Mouse (Mus musculus): ENCODE data around the gene Ltb. TPM values are rescaled to one million over a fixed set of nuclear protein-coding genes. Genes with fewer than 3 reads are reported as not detected.
"Not testable (repeated sequence)": the region's sequence is repeated elsewhere in the genome, so short reads cannot be mapped to it uniquely, and the experiment has no call there.

The Ltb gene
- polyA plus RNA-seq, 1 experiment: 12.1 TPM

DNA sequence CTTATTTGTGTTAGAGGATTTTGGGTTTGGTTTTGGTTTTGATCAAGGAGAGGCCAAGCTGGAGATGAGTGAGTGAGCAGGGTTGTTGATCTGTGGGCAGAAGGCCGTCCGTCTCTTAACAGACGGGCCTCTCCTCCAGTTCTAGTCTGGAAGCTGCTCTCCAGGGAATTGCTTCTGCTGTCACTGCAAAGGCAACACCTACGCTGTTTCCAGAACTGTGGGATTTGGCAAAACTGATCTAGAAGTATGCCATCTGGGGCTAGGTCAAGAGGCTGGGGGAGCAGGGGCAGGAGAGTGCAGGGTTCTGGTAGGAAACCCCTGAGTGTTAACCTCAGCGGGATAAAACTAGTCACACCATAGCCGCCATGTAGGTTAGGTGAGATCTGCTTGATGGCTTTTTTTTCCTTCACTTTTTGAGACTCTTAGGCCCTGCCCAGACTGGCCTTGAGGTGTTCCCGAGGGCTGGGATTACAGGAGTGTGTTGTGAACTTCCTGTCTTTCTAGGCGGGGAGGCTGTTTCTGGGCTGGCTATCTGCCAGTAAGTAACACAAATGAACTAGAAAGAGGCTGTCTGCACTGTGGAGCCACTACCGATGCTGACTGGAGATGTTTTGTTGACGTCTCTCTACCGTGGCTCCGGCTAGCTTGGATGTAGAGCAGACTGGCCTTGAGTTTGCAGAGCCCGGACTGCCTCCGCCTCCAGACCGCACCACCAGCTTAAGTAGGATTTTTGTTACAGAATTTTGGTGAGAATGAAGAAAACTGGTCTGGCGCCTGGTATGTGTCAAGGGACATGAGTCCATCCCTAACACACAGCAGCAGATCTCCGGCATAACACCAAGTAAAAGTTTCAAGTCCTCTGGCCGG lies 39.1 kb downstream of the Ltb start, which contains the start of gene Atp6v1g2:
Gene Atp6v1g2, plus strand, starts transcription at position 547 of the 867 bp plus-strand sequence.
- TF ChIP-seq GATA1 (IDR thresholded peaks at IDR 0.05; ENCODE audit: borderline replicate concordance, low read length): no peak
- no peak for TF ChIP-seq FLI1 (IDR thresholded peaks at IDR 0.05; ENCODE audit: low read length)
- peaks cover 72% of the 10 kb centered on the region for H3K4me1 ChIP-seq

DNA sequence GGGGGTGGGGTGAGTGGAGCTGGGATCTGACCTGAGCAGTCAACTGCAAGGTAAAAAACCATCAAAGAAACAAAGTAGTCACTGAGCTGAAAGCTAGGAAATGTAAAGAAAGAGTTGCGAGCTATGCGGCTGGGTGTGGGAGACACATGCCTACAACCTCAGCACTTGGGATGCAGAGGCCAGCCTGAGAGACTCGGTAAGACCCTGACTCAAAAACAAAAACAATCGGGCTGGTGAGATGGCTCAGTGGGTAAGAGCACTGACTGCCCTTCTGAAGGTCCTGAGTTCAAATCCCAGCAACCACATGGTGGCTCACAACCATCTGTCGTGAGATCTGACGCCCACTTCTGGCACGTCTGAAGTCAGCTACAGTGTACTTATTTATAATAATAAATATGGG lies 39.9 kb downstream of the Ltb start:
- Histone ChIP-seq H3K4me1 (peaks cover 74% of the 10 kb centered on the region), H3K36me3 (replicated peaks; ENCODE audit: low read length) (peaks cover 57% of the 10 kb centered on the region), H3K4me3 (replicated peaks) (peak overlapping the region; percentile 99)
- not testable (repeated sequence) for H3K9me3 ChIP-seq; H3K27me3 ChIP-seq (replicated peaks)

More for the DNA sequence above, 39.1 kb downstream of the Ltb start, which contains the start of gene Atp6v1g2:
- Histone ChIP-seq H3K9me3 (no peaks in the 10 kb centered on the region), H3K27me3 (replicated peaks) (no peaks in the 10 kb centered on the region), H3K4me3 (replicated peaks) (peak within 1 kb of the TSS; percentile 99), H3K36me3 (replicated peaks; ENCODE audit: low read length) (peaks cover 64% of the 10 kb centered on the region)

GRCm38 (mm10) chr17:35234903-35235302 lies 40.7 kb downstream of the Ltb start:
- H3K9me3 ChIP-seq: no peaks in the 10 kb centered on the region
- TF ChIP-seq GATA1 (IDR thresholded peaks at IDR 0.05; ENCODE audit: borderline replicate concordance, low read length) (no peak), FLI1 (IDR thresholded peaks at IDR 0.05; ENCODE audit: low read length) (no peak)
- peaks cover 48% of the 10 kb centered on the region for H3K36me3 ChIP-seq (replicated peaks; ENCODE audit: low read length)
- no peaks in the 10 kb centered on the region for H3K27me3 ChIP-seq (replicated peaks)
- peaks cover 71% of the 10 kb centered on the region for H3K4me1 ChIP-seq
- H3K4me3 ChIP-seq (replicated peaks): peak overlapping the region; percentile 99

DNA sequence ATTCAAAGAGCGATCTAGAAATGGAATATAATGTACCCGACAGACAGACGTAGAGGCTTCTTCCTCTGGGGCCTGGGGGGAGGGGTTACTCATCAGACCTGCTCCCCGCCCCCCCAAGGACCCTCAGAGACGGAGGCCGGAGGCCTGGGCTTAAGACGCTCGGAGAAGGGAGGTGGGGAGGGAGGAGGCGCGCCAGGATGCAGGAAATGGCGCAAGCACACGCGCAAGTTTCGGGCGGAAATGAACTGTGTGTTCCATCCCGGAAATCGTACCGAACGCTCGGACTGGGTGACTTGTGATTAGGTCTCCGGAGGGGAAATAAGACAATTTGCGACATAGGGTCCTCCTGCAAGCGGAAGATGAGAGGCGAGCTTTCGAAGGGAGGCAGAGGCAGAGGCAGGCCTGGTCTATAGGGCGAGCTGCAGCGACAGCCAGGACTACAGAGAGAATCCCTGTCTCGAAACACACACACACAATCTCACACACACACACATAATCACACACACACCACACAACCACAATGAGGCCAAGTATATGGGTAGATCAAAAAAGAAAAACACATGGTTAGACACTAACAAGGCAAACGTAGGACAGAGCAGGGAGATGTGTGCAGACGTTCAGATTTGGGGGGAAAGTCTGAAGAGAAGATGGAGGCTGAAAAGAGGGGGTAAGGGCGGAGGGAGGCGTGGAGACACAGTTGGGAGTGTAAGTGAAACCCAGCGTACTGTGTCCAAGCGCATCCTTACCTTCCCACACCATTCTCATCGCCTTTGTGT lies 41.6 kb downstream of the Ltb start, which contains the start of gene Nfkbil1:
Gene Nfkbil1, minus strand, starts transcription at position 179 of the 776 bp plus-strand sequence.
- H3K4me1 ChIP-seq: peaks cover 74% of the 10 kb centered on the region
- no peaks in the 10 kb centered on the region for H3K27me3 ChIP-seq (replicated peaks)
- peak within 1 kb of the TSS; percentile 99 for H3K4me3 ChIP-seq (replicated peaks)
- no peaks in the 10 kb centered on the region for H3K9me3 ChIP-seq
- TF ChIP-seq GATA1 (IDR thresholded peaks at IDR 0.05; ENCODE audit: borderline replicate concordance, low read length) (no peak), FLI1 (IDR thresholded peaks at IDR 0.05; ENCODE audit: low read length) (peak; percentile 50; the same call in 1 of the 2 replicates)
- H3K36me3 ChIP-seq (replicated peaks; ENCODE audit: low read length): peaks cover 41% of the 10 kb centered on the region

DNA sequence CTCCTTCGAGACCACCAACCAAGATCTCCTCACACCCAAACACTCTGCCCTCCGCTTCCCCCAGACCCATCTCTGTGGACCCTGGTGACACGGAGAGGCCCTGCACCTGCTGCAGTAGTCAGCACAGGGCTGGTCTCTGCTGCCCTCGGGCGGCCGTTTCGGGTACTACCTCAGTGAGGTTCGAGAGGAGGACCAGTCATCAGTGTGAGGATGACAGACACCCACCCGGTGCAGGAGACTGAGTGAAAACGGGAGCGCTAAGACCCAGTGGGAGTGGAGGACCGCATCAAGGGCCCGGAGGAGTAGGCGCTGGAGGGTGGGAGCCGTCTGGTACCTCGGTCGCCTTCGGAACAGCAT lies 42.1 kb downstream of the Ltb start:
- Histone ChIP-seq H3K36me3 (replicated peaks; ENCODE audit: low read length) (peaks cover 36% of the 10 kb centered on the region), H3K9me3 (no peaks in the 10 kb centered on the region), H3K27me3 (replicated peaks) (no peaks in the 10 kb centered on the region), H3K4me1 (peaks cover 72% of the 10 kb centered on the region), H3K4me3 (replicated peaks) (peak overlapping the region; percentile 99)
- TF ChIP-seq FLI1 (IDR thresholded peaks at IDR 0.05; ENCODE audit: low read length) (no peak), GATA1 (IDR thresholded peaks at IDR 0.05; ENCODE audit: borderline replicate concordance, low read length) (no peak)

DNA sequence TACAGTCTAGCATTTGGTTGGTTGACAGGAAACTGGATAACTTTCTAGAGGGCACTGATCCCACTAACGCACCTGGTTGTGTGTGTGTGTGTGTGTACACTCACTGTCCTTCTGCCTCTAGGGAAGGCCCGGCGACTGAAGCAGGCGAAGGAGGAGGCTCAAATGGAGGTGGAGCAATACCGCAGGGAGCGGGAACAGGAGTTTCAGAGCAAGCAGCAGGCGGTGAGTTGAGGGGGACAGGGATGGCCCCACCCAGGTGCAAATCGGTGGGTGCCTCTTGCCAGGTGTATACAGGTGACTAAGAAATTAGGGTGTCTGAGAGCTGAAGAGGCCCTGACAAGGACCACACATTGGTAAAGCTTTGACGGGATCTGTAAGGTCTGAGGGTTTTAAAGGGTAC lies 42.8 kb downstream of the Ltb start:
- TF ChIP-seq FLI1 (IDR thresholded peaks at IDR 0.05; ENCODE audit: low read length) (no peak), GATA1 (IDR thresholded peaks at IDR 0.05; ENCODE audit: borderline replicate concordance, low read length) (no peak)
- Histone ChIP-seq H3K27me3 (replicated peaks) (no peaks in the 10 kb centered on the region), H3K4me1 (peaks cover 65% of the 10 kb centered on the region), H3K9me3 (no peaks in the 10 kb centered on the region), H3K36me3 (replicated peaks; ENCODE audit: low read length) (peaks cover 32% of the 10 kb centered on the region), H3K4me3 (replicated peaks) (no peak overlapping the region)

DNA sequence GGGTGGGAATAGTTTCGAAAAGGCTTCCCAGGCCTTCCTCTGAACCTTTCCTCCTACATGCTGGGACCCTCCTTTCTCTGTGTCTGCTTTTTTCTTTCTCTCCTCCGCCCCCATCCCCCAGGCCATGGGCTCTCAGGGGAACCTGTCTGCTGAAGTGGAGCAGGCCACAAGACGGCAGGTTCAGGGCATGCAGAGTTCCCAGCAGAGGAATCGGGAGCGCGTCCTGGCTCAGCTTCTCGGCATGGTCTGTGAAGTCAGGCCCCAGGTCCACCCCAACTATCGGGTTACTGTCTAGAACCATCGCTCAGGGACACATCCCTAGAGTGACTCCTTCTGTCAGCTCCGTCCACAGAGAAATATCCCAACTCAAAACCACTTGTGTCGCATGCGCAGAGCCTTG lies 43.3 kb downstream of the Ltb start:
- Histone ChIP-seq H3K4me1 (peaks cover 60% of the 10 kb centered on the region), H3K27me3 (replicated peaks) (no peaks in the 10 kb centered on the region), H3K9me3 (no peaks in the 10 kb centered on the region), H3K36me3 (replicated peaks; ENCODE audit: low read length) (peaks cover 27% of the 10 kb centered on the region), H3K4me3 (replicated peaks) (no peak overlapping the region)
- TF ChIP-seq FLI1 (IDR thresholded peaks at IDR 0.05; ENCODE audit: low read length): no peak

- no peaks in the 10 kb centered on the region for H3K27me3 ChIP-seq (replicated peaks)
- H3K4me3 ChIP-seq (replicated peaks): no peak overlapping the region
- H3K36me3 ChIP-seq (replicated peaks; ENCODE audit: low read length): peaks cover 31% of the 10 kb centered on the region
- peaks cover 58% of the 10 kb centered on the region for H3K4me1 ChIP-seq
- no peaks in the 10 kb centered on the region for H3K9me3 ChIP-seq
- TF ChIP-seq FLI1 (IDR thresholded peaks at IDR 0.05; ENCODE audit: low read length) (no peak), GATA1 (IDR thresholded peaks at IDR 0.05; ENCODE audit: borderline replicate concordance, low read length) (no peak)
Observed at GRCm38 (mm10) chr17:35239700-35240099, 45.5 kb downstream of the Ltb start.

- H3K27me3 ChIP-seq (replicated peaks): no peaks in the 10 kb centered on the region
- H3K4me3 ChIP-seq (replicated peaks): peak overlapping the region; percentile 95
- H3K4me1 ChIP-seq: peaks cover 63% of the 10 kb centered on the region
- peaks cover 40% of the 10 kb centered on the region for H3K36me3 ChIP-seq (replicated peaks; ENCODE audit: low read length)
- TF ChIP-seq FLI1 (IDR thresholded peaks at IDR 0.05; ENCODE audit: low read length) (no peak), GATA1 (IDR thresholded peaks at IDR 0.05; ENCODE audit: borderline replicate concordance, low read length) (no peak)
- H3K9me3 ChIP-seq: no peaks in the 10 kb centered on the region
Observed at GRCm38 (mm10) chr17:35240384-35241304, 46.4 kb downstream of the Ltb start.
